Mouse (Mus musculus) hindbrain, embryonic 10.5 days (tissue): ENCODE results near the gene Lhx4. TPM values are rescaled to one million over a fixed set of nuclear protein-coding genes. Genes with fewer than 3 reads are reported as not detected.
A peak's percentile ranks its signal among the peaks of the same experiment; 100 is the strongest.

Experiments used
- DNase-seq: peaks from one replicate; pipeline ENCODE4 v3.0.0-alpha.2; 2017; ENCODE audit warnings: low spot score
- H3K27ac ChIP-seq: fragments of 300-500 bp; sonication (generic); 2 replicates; pipeline ENCODE4 v1.5.1; 2016; ENCODE audit warnings: mild to moderate bottlenecking, moderate library complexity
- H3K27me3 ChIP-seq: fragments of 300-500 bp; sonication (generic); 2 replicates; pipeline ENCODE4 v1.6.1; 2016; ENCODE audit warnings: mild to moderate bottlenecking; ENCODE audit not compliant: poor library complexity, insufficient read depth, severe bottlenecking
- H3K36me3 ChIP-seq: fragments of 300-500 bp; sonication (generic); 2 replicates; pipeline ENCODE4 v1.6.1; 2016; ENCODE audit warnings: mild to moderate bottlenecking, moderate library complexity
- H3K4me1 ChIP-seq: fragments of 300-500 bp; sonication (generic); replicated peaks from 2 replicates; pipeline ENCODE4 v1.6.1; 2016; ENCODE audit warnings: mild to moderate bottlenecking
- H3K4me3 ChIP-seq: fragments of 300-500 bp; sonication (generic); 2 replicates; pipeline ENCODE4 v1.5.1; 2016; ENCODE audit warnings: mild to moderate bottlenecking, moderate library complexity
- H3K9me3 ChIP-seq: fragments of 300-500 bp; sonication (generic); 2 replicates; pipeline ENCODE4 v1.6.1; 2016; ENCODE audit warnings: mild to moderate bottlenecking, moderate library complexity
- WGBS: fragments of 180-500 bp; shearing (Covaris S2); methylation state at CpG from one replicate; pipeline ENCODE4 v1.1.7; 2016; 5-methylcytosine and 5-hydroxymethylcytosine counted together
- polyA plus RNA-seq: library from polyadenylated mRNA; unstranded; fragments of >200 nt; fragmentation: Nextera tagmentation; extraction: Ambion mirVana; gene quantifications from 2 replicates; pipeline ENCODE4 v1.2.1, GENCODE M21; 2016

Lhx4 gene
- polyA plus RNA-seq, 1 experiment from 2014 or later: 11.6 TPM

DNA sequence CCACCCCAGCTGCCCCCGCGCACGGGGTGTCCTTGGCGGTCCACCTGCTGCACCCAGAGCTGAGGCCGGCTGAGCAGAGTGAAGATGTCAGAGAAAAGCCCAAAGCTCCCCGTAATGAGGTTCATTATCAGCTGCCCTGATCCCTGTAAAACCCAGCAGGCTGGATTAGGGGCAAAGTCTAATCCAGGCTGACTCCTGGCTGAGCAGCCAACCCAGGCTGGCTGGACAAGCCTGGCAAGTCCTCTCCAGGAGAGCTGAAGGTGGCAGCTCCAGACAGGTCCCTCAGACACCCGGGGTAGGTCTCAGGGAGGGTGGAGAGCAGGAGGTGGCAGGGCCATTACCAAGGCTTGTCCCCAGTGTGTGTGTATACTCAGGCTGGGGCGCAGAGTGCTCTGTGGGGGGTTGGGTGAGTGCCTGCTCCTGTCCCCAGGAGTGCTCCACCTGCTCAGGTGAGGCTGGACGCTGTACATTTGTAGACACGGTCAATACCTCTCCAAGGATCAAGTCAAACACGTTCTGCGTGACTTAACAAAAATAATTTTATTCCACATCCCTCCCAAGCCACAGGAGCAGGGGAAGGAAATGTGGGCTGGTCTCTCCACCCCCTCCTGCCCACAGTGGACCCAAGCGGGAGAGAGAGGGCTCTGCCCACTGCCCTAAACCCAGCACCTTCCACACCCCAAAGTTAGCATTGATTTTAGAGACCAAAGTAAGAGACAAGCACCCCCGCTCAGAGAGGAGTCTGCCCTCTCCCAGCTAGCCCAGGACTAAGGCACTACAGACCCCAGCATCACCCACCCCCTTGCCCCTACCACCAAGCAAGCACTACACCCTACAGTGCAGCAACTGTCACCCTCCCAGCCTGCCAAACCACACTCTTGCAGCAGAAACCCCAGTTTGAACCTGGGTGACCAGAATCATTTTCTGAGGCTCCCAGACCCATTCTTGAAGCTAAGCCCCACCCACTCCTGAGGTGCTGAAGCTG, 26.4 kb upstream of the Lhx4 start:
- peaks cover 76% of the 10 kb centered on the region for H3K27me3 ChIP-seq
- H3K9me3 ChIP-seq: peaks cover 6% of the 10 kb centered on the region; the same call in 1 of the 2 replicates
- no peak for DNase-seq
- no peak overlapping the region for H3K4me3 ChIP-seq
- no peak overlapping the region for H3K27ac ChIP-seq
- peaks cover 31% of the 10 kb centered on the region for H3K36me3 ChIP-seq
- WGBS: 65% methylated on average over 14 of the region's 14 CpGs
- H3K4me1 ChIP-seq: peaks cover 7% of the 10 kb centered on the region; the same call in 1 of the 2 replicates

- H3K9me3 ChIP-seq: no peaks in the 10 kb centered on the region
- H3K4me3 ChIP-seq: no peak overlapping the region
- no peaks in the 10 kb centered on the region for H3K36me3 ChIP-seq
- WGBS: 24% methylated on average over 12 of the region's 12 CpGs
- peaks cover 70% of the 10 kb centered on the region for H3K27me3 ChIP-seq
- DNase-seq: peak; percentile 78
- peaks cover 13% of the 10 kb centered on the region; the same call in 1 of the 2 replicates for H3K4me1 ChIP-seq
- H3K27ac ChIP-seq: no peak overlapping the region
Measured at GRCm38 (mm10) chr1:155759167-155759566, 7.7 kb upstream of the Lhx4 start.

GRCm38 (mm10) chr1:155758711-155759110, 7.2 kb upstream of the Lhx4 start:
- no peaks in the 10 kb centered on the region for H3K36me3 ChIP-seq
- peaks cover 13% of the 10 kb centered on the region; the same call in 1 of the 2 replicates for H3K4me1 ChIP-seq
- no peaks in the 10 kb centered on the region for H3K9me3 ChIP-seq
- H3K4me3 ChIP-seq: no peak overlapping the region
- DNase-seq: no peak
- no peak overlapping the region for H3K27ac ChIP-seq
- 64% methylated on average over 4 of the region's 4 CpGs for WGBS
- H3K27me3 ChIP-seq: peaks cover 72% of the 10 kb centered on the region

DNA sequence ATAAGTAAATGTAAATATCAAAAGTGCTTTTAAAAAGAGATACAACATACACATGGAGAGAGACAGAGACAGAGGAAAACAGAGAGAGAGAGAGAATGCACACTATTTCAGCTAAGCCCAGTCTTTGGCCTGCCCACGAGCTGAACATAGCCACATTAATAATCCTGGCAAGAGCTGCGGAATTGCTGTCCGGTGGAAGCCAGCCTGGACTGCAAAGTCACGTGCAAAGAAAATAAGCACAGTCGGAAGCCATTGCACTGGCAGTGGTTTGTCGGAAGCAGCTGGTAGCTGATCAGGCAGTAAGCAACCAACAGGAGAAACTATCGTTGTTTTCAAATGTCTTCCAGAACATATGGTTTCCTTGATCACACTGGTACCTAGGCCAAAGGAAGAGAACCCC, 6.1 kb upstream of the Lhx4 start:
- Histone ChIP-seq H3K27me3 (peaks cover 75% of the 10 kb centered on the region), H3K4me1 (peaks cover 13% of the 10 kb centered on the region; the same call in 1 of the 2 replicates), H3K9me3 (no peaks in the 10 kb centered on the region), H3K27ac (no peak overlapping the region), H3K4me3 (no peak overlapping the region), H3K36me3 (no peaks in the 10 kb centered on the region)
- no peak for DNase-seq
- 75% methylated on average over 7 of the region's 7 CpGs for WGBS

- WGBS: 72% methylated on average over 9 of the region's 9 CpGs
- H3K27me3 ChIP-seq: peaks cover 84% of the 10 kb centered on the region
- no peaks in the 10 kb centered on the region for H3K36me3 ChIP-seq
- no peak overlapping the region for H3K27ac ChIP-seq
- peaks cover 24% of the 10 kb centered on the region for H3K4me1 ChIP-seq
- H3K9me3 ChIP-seq: no peaks in the 10 kb centered on the region
- no peak for DNase-seq
- H3K4me3 ChIP-seq: no peak overlapping the region
Measured at GRCm38 (mm10) chr1:155753411-155753810, 1.9 kb upstream of the Lhx4 start.

DNA sequence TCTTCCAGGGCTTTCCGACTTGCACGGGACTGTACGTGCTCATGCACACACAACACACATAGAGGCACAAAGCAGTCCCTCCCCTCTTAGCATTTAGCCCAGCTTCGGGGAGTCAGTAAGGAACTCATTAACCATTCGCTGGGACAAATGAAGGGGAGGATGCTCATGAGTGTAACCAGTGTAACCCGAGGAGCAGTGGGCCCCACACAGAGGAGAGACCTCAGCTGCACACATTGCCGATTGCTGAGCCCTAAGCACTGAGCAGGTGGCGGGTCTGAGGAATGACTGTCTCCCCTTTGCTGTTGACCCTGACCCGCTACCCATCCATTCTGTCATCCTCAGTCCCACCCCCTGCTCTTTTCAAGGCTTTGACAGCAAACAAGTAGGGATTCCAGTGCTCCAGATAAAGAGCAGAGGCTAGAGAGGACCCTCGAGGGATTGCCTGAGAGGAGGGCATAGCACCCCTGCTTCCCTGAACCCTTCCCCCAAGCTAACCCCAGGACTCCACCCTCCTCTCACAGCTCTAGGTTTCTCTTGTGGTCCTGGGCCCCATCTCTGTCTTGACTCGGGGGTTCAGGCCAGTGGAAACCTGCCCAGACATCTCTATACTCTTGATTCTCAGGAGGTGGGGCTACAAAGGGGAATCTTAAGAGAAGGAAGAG, 836 bp downstream of the Lhx4 start:
- DNase-seq: peak; percentile 52
- Histone ChIP-seq H3K27me3 (peaks cover 96% of the 10 kb centered on the region), H3K4me1 (peaks cover 28% of the 10 kb centered on the region), H3K9me3 (no peaks in the 10 kb centered on the region), H3K4me3 (peak overlapping the region; percentile 23), H3K36me3 (no peaks in the 10 kb centered on the region), H3K27ac (peak overlapping the region; percentile 73)
- WGBS: 13% methylated on average over 11 of the region's 11 CpGs

GRCm38 (mm10) chr1:155747911-155748310, 3.6 kb downstream of the Lhx4 start:
- Histone ChIP-seq H3K9me3 (no peaks in the 10 kb centered on the region), H3K27ac (no peak overlapping the region), H3K27me3 (peaks cover 100% of the 10 kb centered on the region), H3K4me1 (peaks cover 33% of the 10 kb centered on the region), H3K36me3 (no peaks in the 10 kb centered on the region), H3K4me3 (no peak overlapping the region)
- no peak for DNase-seq
- 76% methylated on average over 5 of the region's 5 CpGs for WGBS

- Histone ChIP-seq H3K36me3 (no peaks in the 10 kb centered on the region), H3K27me3 (peaks cover 100% of the 10 kb centered on the region), H3K4me3 (no peak overlapping the region), H3K27ac (no peak overlapping the region), H3K9me3 (no peaks in the 10 kb centered on the region), H3K4me1 (peaks cover 42% of the 10 kb centered on the region)
- WGBS: 14% methylated on average over 8 of the region's 8 CpGs
- no peak for DNase-seq
Measured at GRCm38 (mm10) chr1:155747011-155747410, 4.5 kb downstream of the Lhx4 start.

GRCm38 (mm10) chr1:155742411-155743363, 8.8 kb downstream of the Lhx4 start:
- WGBS: under 1% methylated on average over 81 of the region's 81 CpGs
- peak overlapping the region; percentile 56 for H3K27ac ChIP-seq
- H3K4me3 ChIP-seq: peak overlapping the region; percentile 62
- no peaks in the 10 kb centered on the region for H3K36me3 ChIP-seq
- peak; percentile 70 for DNase-seq
- no peaks in the 10 kb centered on the region for H3K9me3 ChIP-seq
- peaks cover 100% of the 10 kb centered on the region for H3K27me3 ChIP-seq
- H3K4me1 ChIP-seq: peaks cover 42% of the 10 kb centered on the region

DNA sequence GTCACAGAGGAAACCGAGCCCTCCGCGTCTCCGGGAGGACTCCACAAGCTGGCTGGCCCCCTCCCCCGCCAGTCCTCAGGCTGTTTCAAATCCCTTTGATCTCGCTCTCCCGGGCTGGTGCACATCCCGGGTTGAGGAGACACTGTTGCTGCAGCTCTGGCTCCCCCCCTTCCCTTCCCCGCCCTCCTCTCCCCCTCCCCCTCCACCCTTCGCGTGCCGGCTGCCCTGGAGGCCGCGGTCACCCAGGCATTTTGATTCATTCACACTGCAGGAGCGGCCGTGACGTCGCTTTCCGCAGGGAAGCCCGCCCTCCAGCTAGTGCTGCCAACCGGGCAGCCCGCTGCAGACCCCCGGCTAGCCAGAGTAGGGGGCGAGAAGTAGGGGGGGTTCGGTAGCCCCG, 9.5 kb downstream of the Lhx4 start:
- Histone ChIP-seq H3K27ac (peak overlapping the region; percentile 56), H3K9me3 (no peaks in the 10 kb centered on the region), H3K4me3 (peak overlapping the region; percentile 62), H3K27me3 (peaks cover 100% of the 10 kb centered on the region), H3K36me3 (no peaks in the 10 kb centered on the region), H3K4me1 (peaks cover 47% of the 10 kb centered on the region)
- peak; percentile 78 for DNase-seq
- WGBS: under 1% methylated on average over 26 of the region's 26 CpGs

DNA sequence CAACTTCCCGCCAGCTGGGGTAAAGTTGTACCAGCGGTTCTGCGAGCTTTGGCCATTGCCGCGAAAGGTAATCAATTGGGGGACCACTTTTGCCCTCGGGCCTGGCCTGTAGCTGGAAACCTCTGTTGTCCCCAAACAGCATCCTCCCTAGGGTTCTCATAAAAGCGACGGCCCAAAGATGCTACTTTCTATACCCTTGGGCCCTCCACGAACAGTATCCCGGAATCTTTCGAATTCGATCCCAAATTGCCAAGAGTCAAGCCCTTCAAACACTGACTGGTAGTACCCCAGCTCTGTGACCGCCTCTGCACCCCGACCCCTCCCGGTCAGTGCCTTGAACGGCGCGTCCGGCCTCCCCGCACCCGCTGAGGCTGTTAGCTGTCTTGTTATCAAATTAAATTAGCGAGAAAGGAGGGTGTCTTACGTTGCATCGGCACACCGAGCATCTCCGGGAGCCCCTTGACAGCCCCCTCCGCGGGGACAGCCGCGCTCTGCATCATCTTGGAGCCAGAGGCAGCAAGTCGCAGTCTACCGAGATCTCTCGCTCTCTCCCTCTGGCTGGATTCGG, 10.0 kb downstream of the Lhx4 start:
- Histone ChIP-seq H3K36me3 (no peaks in the 10 kb centered on the region), H3K9me3 (no peaks in the 10 kb centered on the region), H3K27ac (peak overlapping the region; percentile 23; the same call in 1 of the 2 replicates), H3K4me1 (peaks cover 45% of the 10 kb centered on the region), H3K27me3 (peaks cover 100% of the 10 kb centered on the region), H3K4me3 (peak overlapping the region; percentile 62)
- DNase-seq: no peak
- under 1% methylated on average over 34 of the region's 34 CpGs for WGBS
